ENCODE assay signal across 8 mouse cellular contexts in genomic region chr5:9954652-9955051, GRCm38 (mm10).
DNase-seq lines count a peak whose midpoint lies in the region; TF ChIP-seq lines count a peak whose summit lies in the region.
"Had no signal": no experiment of that assay in that cellular context is flagged by ENCODE, and none has a peak within 500 bp of the region (broad histone marks: within the 10 kb centered on the region; RNA-seq: fewer than 3 reads in every experiment).

No protein-coding gene starts in this region.

- no peak for TF ChIP-seq POLR2A in kidney, adult 2 months (IDR thresholded peaks at IDR 0.05; ENCODE audit: low read depth, low read length)
- TF ChIP-seq POLR2A in MEL (IDR thresholded peaks at IDR 0.05; ENCODE audit: control insufficient read depth in 1 of 2, insufficient read depth in 1 of 2, low read depth in 1 of 2, low read length in 2 of 2, poor library complexity in 1 of 2), result no peak
- TF ChIP-seq POLR2A in lung, adult 2 months (IDR thresholded peaks at IDR 0.05; ENCODE audit: borderline replicate concordance, extremely low read depth, low read depth, low read length), result no peak

- H3K9ac ChIP-seq in MEL (ENCODE audit: control insufficient read depth, low read depth, low read length, poor library complexity, severe bottlenecking), result no peak overlapping the region

- no peak overlapping the region for H3K4me3 ChIP-seq in kidney, adult 2 months (ENCODE audit: insufficient read depth, low read depth, low read length)
- no peak overlapping the region for H3K4me3 ChIP-seq in MEL (ENCODE audit: control insufficient read depth in 1 of 2, insufficient read depth in 1 of 2, low read depth in 2 of 2, low read length in 2 of 2)
- H3K4me3 ChIP-seq in lung, adult 2 months (replicated peaks; ENCODE audit: extremely low read depth, low read depth, low read length), result no peak overlapping the region
- H3K4me3 ChIP-seq: erythroblast, embryonic 14.5 days had no signal

- peak; percentile 49 for TF ChIP-seq RAD21 in MEL (IDR thresholded peaks at IDR 0.05; ENCODE audit: low read depth, low read length)

- H3K4me1 ChIP-seq in kidney, adult 2 months (ENCODE audit: control insufficient read depth, insufficient read depth, low read length), result no peaks in the 10 kb centered on the region
- H3K4me1 ChIP-seq in MEL (ENCODE audit: control insufficient read depth in 1 of 2, insufficient read depth in 2 of 2, low read length in 2 of 2), result no peaks in the 10 kb centered on the region
- H3K4me1 ChIP-seq in lung, adult 2 months (ENCODE audit: control insufficient read depth, insufficient read depth, low read length), result no peaks in the 10 kb centered on the region

- no peaks in the 10 kb centered on the region for H3K27me3 ChIP-seq in kidney, adult 2 months (replicated peaks; ENCODE audit: control insufficient read depth, insufficient read depth, low read length)
- H3K27me3 ChIP-seq in MEL (ENCODE audit: control insufficient read depth in 1 of 2, insufficient read depth in 2 of 2, low read length in 2 of 2), result no peaks in the 10 kb centered on the region

- no peaks in the 10 kb centered on the region for H3K36me3 ChIP-seq in kidney, adult 2 months (ENCODE audit: control insufficient read depth, insufficient read depth, low read length)
- no peaks in the 10 kb centered on the region for H3K36me3 ChIP-seq in MEL (ENCODE audit: control insufficient read depth in 1 of 2, insufficient read depth in 2 of 2, low read length in 2 of 2)

- WGBS in kidney, adult 2 months, result 9% methylated on average over 3 of the region's 3 CpGs
- 17% methylated on average over 3 of the region's 3 CpGs for WGBS in lung, adult 2 months

- DNase-seq in kidney, adult 2 months, result no peak
- DNase-seq in kidney, postnatal 14 days, result no peak
- DNase-seq in MEL (ENCODE audit: low read depth, low spot score), result peak; percentile 40
- peak; percentile 81 for DNase-seq in embryo, embryonic 10 days (ENCODE audit: low spot score)
- DNase-seq in layer of hippocampus, adult 9-10 months (ENCODE audit: low spot score), result peak; percentile 1
- no peak for DNase-seq in gastrocnemius, adult 18-20 months (ENCODE audit: low spot score)
- no peak for DNase-seq in lung, adult 2 months

- no peak for TF ChIP-seq EP300 in MEL (IDR thresholded peaks at IDR 0.05; ENCODE audit: low read depth in 1 of 2, low read length in 2 of 2)

- TF ChIP-seq CTCF in kidney, adult 2 months (conservative IDR thresholded peaks at IDR 0.05; ENCODE audit: insufficient read depth, insufficient read length, low read depth, low read length), result peak; percentile 27; the same call in 1 of the 2 replicates
- TF ChIP-seq CTCF in MEL (IDR thresholded peaks at IDR 0.05 in 2 of 3, conservative IDR thresholded peaks at IDR 0.05 in 1 of 3; ENCODE audit: control insufficient read depth in 1 of 3, insufficient read depth in 1 of 3, low read depth in 2 of 3, low read length in 3 of 3, poor library complexity in 1 of 3, severe bottlenecking in 1 of 3), result peak in 2 of 3 experiments; percentile 44 to 48; a peak in 5 of 6 replicates
- TF ChIP-seq CTCF in lung, adult 2 months (IDR thresholded peaks at IDR 0.05; ENCODE audit: insufficient read depth, low read length), result no peak

- H3K27ac ChIP-seq in kidney, adult 2 months (ENCODE audit: insufficient read depth, low read depth, low read length), result no peak overlapping the region
- H3K27ac ChIP-seq in MEL (ENCODE audit: control insufficient read depth, low read depth, low read length), result no peak overlapping the region

- no peaks in the 10 kb centered on the region for H3K79me2 ChIP-seq in MEL (ENCODE audit: control insufficient read depth, insufficient read depth, low read length, poor library complexity)

- no peaks in the 10 kb centered on the region for H3K9me3 ChIP-seq in MEL (replicated peaks; ENCODE audit: insufficient read depth, low read length)

TF ChIP-seq in MEL, 35 proteins besides CTCF, POLR2A, EP300 and RAD21:
- TF ChIP-seq GABPA (IDR thresholded peaks at IDR 0.05; ENCODE audit: low read depth, low read length) (no peak), USF1 (IDR thresholded peaks at IDR 0.05; ENCODE audit: low read depth, low read length) (peak; percentile 54; the same call in 1 of the 2 replicates), MAX (IDR thresholded peaks at IDR 0.05; ENCODE audit: low read length) (0 out of 2 replicates have a peak, but pooled peaks have one; percentile 15), BHLHE40 (IDR thresholded peaks at IDR 0.05; ENCODE audit: borderline replicate concordance, low read depth, low read length) (peak; percentile 62; the same call in 1 of the 2 replicates), SMC3 (IDR thresholded peaks at IDR 0.05; ENCODE audit: low read depth, low read length) (peak; percentile 32)

Comparison
In these comparisons a context has a peak if more than half of its experiments do, and no peak if none do; other contexts are left out.
1. DNase-seq: peak in MEL (single experiment), embryo, embryonic 10 days (single experiment) and layer of hippocampus, adult 9-10 months (single experiment); none in kidney, adult 2 months (single experiment), kidney, postnatal 14 days (single experiment), gastrocnemius, adult 18-20 months (single experiment) and lung, adult 2 months (single experiment).